Mouse (Mus musculus) NIH3T3 (cell line): ENCODE measurements around the gene Wwp2.

Source experiments
- DNase-seq: peaks from one replicate; pipeline ENCODE4 v3.0.0-alpha.2; 2012; ENCODE audit warnings: low read depth

The Wwp2 gene

DNA sequence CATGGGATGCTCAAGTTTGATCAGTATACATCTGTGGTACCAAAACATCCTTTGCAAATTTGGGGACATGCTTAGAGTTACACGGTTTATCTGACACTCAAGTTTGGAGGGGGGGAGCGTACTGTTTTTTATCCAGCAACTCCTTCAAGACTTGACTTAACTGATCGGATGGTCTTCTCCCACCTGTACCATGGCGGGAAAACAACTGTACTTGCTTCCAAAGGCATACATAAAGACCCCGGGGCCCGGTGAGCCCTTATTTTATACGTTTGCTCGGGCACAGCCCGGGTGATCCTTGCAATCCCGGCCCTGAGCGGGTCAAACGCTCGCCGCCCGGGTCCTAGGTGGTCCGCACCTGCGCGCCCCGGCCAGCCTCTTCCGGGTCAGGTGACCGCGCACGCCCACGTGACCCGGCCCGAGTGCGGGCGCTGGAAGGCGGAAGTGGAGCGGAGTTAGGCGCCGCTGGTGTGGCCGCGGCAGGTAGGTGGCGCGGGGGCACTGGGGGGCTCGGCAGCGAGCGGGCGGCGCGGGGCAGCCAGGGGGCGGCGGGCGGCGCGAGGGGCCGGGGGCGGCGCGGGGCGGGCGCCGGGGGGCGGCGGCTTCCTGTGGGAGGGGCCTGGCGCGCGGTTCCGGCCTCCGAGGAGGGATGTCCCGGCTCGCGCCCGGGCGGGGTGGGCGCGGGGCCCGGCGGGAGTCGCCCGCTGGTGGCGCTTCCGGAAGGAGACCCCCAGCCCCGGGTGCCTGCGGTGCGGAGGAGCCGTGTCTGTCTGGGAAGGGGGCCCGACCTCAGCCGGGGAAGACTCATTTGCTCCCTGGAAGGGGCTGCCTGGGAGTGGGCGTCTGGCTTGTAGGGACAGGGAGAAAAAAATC is at the start of gene Wwp2:
Gene Wwp2 (plus strand): TSS at position 404 of the 870 bp plus-strand sequence.
- peak; percentile 80 for DNase-seq

DNA sequence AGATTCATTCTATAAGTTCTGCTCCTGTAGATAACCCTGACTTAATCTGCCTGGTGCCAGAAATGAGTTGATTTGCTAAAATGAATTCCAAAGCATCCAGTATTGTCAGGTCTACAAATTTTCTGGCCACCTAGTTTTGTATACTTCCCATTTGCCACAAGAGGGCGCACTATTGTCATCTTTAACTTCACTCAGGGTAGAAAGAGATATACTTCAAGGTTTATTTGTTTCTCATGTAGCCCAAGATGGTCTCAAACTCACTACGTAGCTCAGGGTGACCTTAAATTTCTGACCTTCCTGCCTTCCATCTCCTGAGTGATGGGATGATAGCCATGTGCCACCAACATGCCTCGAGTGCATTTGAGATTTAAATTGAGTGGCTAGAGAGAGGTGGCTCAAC is 49.5 kb upstream of the Wwp2 start:
- DNase-seq = peak; percentile 86

DNA sequence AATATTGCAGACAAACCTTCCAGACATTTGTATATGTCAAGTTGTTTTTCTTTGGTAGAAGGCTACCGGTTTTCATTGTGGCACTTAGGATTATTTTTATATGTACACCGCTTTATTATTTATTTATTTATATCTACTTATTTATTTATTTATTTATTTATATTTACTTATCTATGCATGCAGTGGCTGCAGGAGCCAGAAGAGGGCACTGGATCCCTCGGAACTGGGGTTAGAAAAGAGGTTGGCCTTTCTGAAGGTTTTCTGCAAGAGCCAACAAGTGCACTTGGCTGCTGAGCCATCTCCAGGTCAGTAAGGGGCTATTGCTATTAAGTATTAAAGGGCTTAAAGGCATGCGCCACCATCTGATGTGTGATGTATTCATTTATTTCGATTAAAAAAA is 48.3 kb upstream of the Wwp2 start:
- peak; percentile 69 for DNase-seq

DNA sequence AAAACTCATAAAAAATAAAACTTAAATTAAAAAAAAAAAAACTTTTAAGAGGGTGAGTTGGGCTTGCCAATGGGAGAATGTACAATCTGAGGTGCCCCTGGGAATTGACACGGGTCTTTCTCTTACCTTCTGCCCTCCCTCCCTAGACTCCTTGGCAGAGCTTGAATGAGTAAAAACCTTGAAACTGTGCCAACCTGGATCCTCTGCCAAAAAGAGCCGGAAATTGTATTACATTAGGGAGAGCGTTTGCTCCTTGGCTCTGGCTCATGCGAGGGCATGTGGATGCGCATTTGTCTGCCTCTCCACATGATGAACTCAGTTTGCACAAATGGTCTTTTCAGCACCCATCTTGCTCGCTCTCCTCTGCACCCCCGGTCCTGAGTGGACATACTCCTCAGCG is 46.6 kb upstream of the Wwp2 start:
- peak; percentile 90 for DNase-seq

DNA sequence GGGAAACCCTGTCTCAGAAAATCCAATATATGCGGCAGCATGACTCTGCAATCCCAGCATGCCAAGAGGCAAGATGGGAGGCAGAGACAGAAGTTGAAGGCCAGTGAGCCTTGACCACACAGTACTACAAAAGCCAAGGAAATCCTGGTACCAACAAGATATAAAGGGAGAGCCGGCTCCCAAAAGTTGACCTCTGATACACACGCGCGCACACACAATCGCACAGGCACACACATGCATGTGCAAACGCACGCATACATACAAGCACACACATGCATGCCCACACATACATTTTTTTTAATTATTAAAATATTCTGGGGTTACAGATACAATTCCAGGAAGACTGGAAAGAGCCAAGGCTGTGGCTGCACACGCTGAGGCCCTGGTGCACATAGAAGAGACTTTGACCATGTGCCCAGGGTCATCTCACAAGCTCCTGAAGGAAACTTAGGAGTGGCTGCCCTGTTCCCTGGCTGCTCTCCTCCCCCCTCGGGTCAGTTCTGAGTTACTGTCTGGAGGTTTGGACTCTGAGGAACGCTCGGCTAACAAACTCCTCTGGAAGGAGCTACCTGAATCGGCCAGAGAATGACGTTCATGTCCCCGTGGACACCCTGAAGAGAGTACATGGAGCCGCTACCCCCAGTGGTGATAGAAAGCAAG is 45.6 kb upstream of the Wwp2 start:
- no peak for DNase-seq

DNA sequence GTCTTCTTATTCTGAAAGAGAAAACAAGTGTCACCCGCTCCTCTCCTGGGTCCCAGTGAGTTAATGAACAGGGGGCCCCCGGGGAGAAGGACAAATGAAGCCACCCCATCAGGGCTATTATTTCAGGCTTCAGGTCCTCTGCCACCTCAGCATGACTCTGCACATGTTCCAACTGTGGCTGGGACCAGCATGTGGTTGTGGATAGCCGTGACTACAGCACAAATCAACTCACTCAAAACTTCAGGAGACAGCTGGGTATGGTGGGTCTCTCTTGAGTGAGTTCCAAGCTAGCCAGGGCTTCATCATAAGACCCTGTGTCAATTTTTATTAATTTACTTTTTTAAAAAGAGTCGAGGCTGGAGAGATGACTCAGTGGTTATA is 45.0 kb upstream of the Wwp2 start:
- no peak for DNase-seq

DNA sequence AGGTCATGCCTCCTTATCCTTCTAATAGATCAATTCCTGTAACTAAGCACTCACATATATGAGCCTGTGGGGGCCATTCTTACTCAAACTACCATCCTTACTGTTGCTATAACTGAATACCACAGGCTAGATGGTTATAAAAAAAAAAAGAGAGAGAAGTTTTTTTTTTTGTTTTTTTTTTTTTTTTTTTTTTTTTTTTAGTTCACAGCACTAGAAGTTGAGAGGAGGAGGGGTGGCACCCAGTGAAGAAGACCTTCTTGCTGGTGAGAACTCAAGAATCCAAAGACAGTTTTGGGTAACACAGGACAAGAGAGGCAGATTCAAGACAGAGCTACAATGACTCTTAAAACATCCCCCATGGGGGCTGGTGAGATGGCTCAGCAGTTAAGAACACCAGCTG is 40.8 kb upstream of the Wwp2 start:
- no peak for DNase-seq

DNA sequence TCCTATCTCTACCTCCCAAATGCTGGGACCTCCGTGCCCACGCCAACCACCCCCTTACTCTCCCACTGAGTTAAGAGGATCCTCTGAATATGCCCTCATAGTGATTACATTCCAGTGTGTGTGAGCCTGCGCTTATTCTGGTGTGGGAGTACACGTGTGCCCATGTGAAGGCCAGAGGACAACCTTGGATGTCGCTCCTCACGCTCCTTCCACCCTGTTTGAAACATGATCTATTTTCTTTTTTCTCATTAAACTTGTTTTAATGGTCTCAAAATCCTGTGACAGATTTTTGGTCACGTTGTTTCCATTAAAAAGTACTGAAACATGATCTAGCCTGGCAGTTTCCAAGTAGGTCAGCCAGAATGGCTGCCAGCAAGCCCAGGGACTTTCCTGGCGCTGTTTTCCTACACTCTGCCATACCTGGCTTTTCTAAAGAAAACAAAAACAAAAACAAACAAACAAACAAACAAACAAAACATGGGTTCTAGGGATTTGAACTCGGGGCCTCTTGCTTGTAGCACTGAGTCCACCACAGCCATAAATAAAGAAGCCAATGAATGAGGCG is 40.0 kb upstream of the Wwp2 start:
- DNase-seq = peak; percentile 32

DNA sequence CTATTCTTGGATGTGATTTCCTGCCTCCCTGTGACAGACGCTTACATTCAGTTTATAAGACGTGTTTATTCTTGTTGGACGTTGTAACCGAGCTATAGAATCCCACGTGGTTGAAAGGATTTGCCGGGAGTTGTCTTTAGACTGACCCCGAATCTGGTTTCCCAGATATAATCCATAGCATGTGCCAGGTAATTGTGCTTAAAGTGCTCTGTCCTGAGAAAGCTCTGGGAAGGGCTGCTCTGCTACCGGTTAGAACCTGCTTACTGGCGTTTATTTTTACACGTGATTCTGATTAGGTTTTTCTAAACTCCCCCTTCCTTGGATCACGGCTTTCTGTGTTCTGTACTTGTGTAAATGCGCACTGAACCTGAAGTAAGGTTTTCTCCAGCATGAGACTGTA is 38.5 kb upstream of the Wwp2 start:
- DNase-seq = no peak

DNA sequence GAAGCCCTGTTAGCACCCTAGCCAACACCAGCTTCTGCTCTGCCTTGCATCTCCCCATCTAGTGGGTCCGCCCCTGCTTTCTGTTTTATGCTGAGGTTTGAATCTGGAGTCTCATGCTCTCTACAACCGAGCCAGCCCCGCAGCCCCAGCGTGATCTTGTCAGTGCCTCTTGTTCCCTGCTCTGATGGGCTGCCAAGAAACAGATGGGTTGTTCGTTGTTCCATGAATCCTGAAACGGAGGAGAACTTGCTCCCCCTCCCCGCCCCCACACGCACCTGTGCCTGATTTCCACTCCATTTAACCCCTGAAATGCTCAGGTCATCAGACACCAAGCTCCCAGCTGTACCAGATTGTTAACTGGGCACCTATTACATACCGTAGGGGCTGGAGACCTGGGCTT is 36.7 kb upstream of the Wwp2 start:
- DNase-seq = no peak

DNA sequence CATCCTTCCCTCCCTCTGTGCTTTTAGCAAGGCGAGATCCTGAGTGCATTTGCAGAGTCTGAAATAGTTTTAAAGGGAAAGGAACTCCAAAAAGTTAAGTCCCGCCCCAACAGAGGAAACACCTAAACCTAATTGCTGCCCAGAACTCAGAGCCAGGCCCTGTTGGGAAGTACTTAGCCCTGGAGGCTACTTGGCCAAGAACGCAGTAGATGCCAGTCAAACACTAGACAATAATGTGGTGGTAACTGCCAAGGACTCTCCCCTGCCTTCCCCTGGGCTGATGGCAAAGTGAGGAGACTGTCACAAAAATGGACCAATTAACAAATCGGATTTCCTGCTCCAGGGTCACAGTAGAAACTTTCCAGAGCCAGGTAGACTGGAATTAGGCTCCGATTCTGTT is 34.3 kb upstream of the Wwp2 start:
- DNase-seq = peak; percentile 31

DNA sequence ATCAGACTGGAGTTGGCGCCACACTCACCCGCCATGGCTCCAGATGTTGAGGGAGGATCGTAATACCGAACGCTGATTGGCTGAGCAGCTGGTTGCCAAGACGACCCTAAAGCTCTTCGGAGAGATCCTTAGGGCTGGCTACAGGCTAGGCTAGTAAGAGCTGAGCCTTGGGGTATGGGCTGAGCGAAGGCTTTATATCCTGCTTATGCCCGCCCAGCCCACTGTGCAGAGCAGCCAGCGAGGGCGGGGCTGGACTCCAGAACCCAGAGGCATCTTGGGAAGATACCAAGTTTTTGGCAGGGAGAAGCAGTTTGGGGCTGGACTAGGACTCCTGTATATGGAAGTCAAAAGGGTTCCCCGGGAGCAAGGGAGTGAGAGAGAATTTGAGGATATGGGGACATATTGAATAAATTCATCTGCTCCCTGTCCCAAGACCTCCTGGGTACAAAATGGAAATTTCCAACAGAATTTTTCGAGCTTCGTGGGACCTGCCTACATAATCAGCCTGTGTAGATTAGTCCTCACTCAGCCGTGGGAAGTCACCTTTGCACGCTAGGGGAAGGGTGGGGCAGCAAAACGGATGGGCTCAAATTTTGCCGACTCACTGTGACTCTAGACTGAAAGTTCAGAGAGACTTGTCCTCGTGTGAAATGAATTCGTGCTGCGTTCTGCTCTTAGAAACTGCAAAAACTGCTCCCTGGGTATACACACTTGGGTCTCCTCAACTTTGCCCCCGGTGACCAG is 33.0 kb upstream of the Wwp2 start, which contains the start of gene Nqo1:
Gene Nqo1 (minus strand): TSS at position 169 of the 744 bp plus-strand sequence.
- peak; percentile 98 for DNase-seq

DNA sequence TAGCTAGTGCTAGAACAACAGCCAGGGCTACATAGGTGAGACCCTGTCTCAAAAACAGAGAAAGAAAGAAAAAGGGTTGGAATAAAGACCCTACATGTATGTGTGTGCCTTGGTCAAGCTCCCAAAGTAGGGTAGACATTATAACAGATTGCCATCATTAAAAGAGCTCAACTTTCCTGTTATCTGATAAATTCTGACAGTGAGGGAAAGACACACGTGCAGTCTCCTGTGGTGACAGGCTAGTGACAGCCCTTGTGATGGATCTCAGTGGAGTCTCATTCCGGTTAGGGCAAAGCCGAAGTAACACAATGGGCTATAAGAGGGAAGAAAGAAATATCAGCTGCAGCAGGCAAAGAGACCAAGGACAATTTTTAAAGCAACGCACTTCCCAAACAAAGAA is 32.1 kb upstream of the Wwp2 start:
- DNase-seq = no peak

DNA sequence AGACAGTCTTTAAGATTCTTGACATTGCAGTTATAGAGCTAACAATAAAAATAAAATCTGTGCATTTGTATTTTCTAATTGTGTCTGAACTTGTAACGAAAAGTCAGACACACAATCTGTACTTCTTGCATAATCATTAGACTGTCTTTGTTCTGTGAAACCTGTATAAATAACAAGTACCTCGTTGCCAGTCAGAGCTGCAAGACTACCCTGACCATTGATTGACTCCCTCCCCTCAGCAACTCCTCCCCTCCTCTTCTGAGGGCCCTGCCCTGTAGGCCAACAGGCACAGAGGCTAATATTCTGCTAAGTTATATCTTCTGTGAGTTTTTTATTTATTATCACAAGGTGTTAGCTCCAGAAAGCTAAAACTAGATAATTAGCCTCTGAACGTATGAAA is 30.2 kb upstream of the Wwp2 start:
- DNase-seq = no peak

DNA sequence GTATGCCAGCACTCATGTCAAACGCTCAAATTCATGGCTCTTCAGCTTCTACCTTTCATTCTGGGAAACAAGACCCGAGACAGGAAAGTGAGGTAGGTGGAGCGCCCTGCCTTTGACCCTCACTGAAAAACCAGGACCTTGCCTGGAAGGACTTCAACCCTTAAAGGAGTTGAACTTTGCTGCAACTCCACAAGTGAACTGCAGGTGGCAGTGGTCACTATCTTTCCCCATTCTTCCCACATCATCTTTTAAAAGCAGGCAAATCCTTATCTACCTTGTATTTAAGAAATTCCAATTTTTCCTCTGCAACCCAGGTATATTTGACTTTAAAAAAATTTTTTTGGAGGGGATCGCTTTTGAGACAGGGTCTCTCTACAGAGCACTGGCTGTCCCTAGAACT is 24.8 kb upstream of the Wwp2 start:
- DNase-seq = peak; percentile 78

DNA sequence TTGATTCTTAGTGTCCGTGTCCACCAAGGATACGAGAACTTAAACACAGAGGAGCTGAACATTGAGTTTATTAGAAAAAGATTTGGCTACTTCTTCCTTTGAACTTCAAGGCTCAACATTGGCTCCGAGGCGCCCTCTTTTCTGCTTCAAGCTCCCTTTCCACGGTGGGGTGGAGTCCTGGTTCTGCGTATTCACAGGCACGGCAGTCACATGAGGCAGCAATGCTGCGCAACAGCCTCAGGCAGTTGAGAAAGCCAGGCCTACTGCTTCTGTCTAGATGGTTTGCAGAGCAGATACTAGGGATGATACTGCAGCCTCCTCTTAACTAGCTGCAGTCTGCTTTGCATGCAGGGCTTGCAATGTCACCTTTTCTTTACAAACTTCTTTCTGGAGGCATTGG is 23.6 kb upstream of the Wwp2 start:
- DNase-seq = no peak

DNA sequence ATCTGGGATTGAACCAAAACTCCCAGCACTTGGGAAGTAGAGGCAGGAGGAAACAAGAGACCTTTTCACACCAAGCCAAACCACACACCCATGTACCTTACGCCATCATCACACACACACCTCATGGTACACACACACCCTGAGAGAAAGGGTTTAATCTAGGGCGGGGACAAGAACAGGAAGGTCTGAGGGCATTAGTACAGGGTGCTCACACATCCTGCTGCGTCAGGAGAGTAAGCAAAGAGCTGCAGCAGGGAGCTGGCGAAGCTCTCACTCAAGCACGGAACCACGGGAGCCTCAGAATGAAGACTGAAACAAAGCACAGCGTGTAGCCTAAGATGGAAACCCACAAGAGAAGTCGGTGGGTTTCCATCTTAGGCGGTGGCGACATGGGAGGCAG is 22.3 kb upstream of the Wwp2 start:
- no peak for DNase-seq

DNA sequence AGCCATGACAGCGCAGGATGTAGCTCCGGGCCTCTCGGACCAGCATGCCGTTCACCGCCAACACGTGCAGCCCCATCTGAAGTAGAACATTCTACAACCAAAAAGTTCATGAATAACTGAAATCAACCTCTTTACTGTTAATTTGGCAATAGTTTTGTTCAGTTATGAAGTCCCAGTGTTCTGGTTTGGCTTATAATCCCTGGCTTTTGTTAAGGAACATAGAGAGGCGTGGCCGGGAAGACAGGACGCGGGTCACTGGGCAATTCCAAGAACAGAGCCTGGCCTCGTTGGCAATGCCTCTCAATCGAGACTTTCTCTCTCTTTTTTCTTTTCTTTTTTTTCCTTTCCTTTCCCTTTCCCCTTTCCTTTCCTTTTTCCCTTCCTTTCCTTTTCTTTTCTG is 19.2 kb upstream of the Wwp2 start:
- no peak for DNase-seq

DNA sequence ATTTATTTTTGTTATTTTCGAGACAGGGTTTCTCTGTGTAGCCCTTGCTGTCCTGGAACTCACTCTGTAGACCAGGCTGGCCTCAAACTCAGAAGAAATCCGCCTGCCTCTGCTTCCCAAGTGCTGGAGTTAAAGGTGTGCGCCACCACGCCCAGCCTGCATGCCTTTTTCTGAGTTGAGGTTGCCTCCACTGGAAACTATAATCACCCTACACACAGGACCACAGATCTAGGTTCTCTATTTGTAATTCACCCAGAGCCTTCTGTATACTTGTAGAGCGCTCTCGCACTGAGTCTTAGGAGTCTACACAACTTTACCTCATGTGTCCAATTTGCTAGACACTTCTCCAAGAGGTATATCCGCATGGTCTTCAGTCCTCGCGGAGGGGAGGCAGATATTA is 12.0 kb upstream of the Wwp2 start:
- no peak for DNase-seq

DNA sequence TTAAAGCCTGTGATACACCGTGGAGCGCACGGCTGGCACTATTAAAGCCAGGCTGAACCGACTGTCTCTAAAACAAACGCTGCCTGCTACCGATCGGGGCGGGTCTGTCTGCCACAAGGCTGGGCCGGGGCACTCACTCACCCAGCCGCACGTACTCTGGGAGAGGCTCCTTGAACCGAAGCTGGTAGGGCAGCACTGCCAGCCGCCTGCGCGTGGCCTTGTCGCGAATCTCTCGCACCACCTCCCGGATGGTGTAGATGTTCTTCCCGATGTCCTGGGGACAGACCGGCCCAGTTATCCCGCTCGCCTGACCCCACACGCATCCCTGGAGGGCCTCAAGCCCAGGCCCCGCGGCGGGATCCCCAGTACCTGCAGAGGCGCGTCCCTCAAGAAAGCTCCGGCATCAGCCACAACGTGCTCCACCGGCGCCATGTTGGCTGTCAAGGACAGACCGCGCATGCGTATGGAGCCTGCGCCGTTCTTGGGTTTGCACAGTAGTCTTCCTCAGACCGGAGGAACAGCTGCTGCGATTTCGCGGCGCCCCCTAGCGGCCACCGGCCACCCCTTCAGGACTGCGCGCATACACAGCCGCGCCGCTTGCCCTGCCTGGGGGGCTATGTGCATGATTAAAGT is 11.5 kb upstream of the Wwp2 start, which contains the start of gene Nob1:
Gene Nob1 (minus strand): TSS at position 455 of the 633 bp plus-strand sequence.
- DNase-seq = peak; percentile 99

DNA sequence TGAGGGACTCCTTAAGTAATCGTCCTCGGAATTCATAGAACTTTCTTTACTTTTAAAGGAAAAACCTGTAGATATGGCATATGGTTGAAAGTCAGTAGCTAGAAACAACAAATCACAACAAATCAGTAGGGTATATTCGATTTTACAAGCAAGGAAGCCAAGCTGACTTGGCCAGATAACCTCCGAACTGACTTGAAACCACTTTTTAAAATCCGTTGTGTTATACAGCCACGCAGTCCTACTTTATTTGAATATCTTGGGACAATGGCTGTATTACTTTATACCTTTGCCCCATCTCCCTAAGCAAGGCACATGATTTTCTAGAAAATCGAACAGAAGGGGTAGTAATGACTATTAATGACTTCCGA is 11.0 kb upstream of the Wwp2 start:
- DNase-seq = no peak

DNA sequence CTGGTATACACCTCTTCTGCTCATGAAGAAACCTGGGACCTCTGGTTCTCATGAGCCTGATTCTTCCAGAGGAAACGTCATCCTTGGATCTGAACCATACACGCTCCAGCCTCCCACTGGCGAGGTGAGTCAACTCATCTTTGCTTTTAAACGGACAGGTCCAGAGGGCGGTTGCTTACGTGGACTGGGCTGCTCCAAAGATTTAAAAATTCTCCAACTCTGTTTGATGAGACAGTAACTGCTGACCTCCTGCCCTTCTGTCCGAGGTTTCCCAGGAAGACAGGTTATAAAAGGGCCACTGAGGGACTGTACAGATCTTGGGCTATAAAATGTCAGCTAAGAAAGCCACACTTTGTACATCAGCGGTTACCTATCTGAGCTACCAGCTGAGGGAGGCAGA is 5.3 kb upstream of the Wwp2 start:
- DNase-seq = no peak
